In the genomic region with DNA sequence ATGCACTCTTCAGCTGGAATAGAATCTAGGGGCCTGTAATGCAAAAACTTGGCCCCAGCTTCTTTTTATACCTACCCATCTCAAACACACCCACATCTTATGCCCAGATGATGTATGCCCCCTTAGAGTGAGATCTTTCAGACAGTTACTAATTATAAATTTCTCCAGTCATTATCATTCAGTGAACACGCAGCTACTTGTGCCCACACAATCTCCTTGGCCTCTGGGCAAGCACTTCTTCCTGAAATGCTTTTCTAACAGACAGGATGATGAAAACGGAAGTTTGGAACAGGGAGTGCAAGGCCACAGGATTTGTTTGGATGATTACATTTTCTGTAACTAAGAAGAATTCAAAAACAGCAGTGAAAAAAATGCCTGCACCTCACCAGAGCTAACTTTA, we compare ENCODE assay signal across 15 mouse cellular contexts.
"Had no signal": no experiment of that assay in that cellular context is flagged by ENCODE, and none has a peak within 500 bp of the region (broad histone marks: within the 10 kb centered on the region; RNA-seq: fewer than 3 reads in every experiment).

No protein-coding gene starts in this region.

- H3K4me1 ChIP-seq: kidney, embryonic 15.5 days; liver, embryonic 13.5 days; midbrain, embryonic 12.5 days; midbrain, embryonic 15.5 days; neural tube, embryonic 13.5 days had no signal

- DNase-seq: kidney, postnatal 10 days; kidney, postnatal 36 days; layer of hippocampus, postnatal 36 days; liver, embryonic 13.5 days; lung, adult 2 months; lung, postnatal 14 days; lung, postnatal 4 days; retina, postnatal 1 day; thymus, adult 18-20 months; thymus, postnatal 36 days had no signal

- H3K4me3 ChIP-seq: kidney, embryonic 15.5 days; left cerebral cortex, adult 2 months; liver, embryonic 13.5 days; midbrain, embryonic 12.5 days; midbrain, embryonic 15.5 days; neural tube, embryonic 13.5 days had no signal

- H3K27ac ChIP-seq: kidney, embryonic 15.5 days; left cerebral cortex, adult 2 months; liver, embryonic 13.5 days; midbrain, embryonic 12.5 days; midbrain, embryonic 15.5 days; neural tube, embryonic 13.5 days had no signal
